Mouse (Mus musculus) thymus, adult 2 months (tissue): ENCODE data around the gene Ap2a1. TPM values are rescaled to one million over a fixed set of nuclear protein-coding genes. Genes with fewer than 3 reads are reported as not detected.
"Not testable (repeated sequence)": the region's sequence is repeated elsewhere in the genome, so short reads cannot be mapped to it uniquely, and the experiment has no call there.

ENCODE experiments used
- DNase-seq: peaks from one replicate; pipeline ENCODE4 v3.0.0; 2021
- H3K27ac ChIP-seq: fragments of 200-500 bp; 2 replicates; pipeline ENCODE4 v1.5.1; 2012; ENCODE audit warnings: low read length, control low read depth; ENCODE audit not compliant: control insufficient read depth, insufficient read depth
- H3K27me3 ChIP-seq: fragments of 200-500 bp; 2 replicates; pipeline ENCODE4 v1.6.1; 2012; ENCODE audit warnings: mild to moderate bottlenecking, low read length, moderate library complexity, mixed read lengths; ENCODE audit not compliant: control insufficient read depth, insufficient read depth
- H3K36me3 ChIP-seq: fragments of 200-500 bp; 2 replicates; pipeline ENCODE4 v1.6.1; 2012; ENCODE audit warnings: mild to moderate bottlenecking, low read length, moderate library complexity; ENCODE audit not compliant: control insufficient read depth, insufficient read depth
- H3K4me1 ChIP-seq: fragments of 200-500 bp; replicated peaks from 2 replicates; pipeline ENCODE4 v1.6.1; 2012; ENCODE audit warnings: low read length; ENCODE audit not compliant: control insufficient read depth, insufficient read depth
- H3K4me3 ChIP-seq: fragments of 200-500 bp; 2 replicates; pipeline ENCODE4 v1.5.1; 2012; ENCODE audit warnings: mild to moderate bottlenecking, low read length, control low read depth, moderate library complexity; ENCODE audit not compliant: control insufficient read depth, insufficient read depth
- CTCF ChIP-seq: fragments of 200-500 bp; IDR thresholded peaks from 2 replicates; pipeline ENCODE4 v1.5.1; 2012; ENCODE audit warnings: mild to moderate bottlenecking, control low read depth, low read length, moderate library complexity, borderline replicate concordance; ENCODE audit not compliant: control insufficient read depth, poor library complexity, insufficient read depth; ENCODE audit errors: extremely low read depth
- POLR2A ChIP-seq: fragments of 200-500 bp; IDR thresholded peaks from 2 replicates; pipeline ENCODE4 v1.6.1; 2012; ENCODE audit warnings: mild to moderate bottlenecking, low read length, control low read depth, moderate library complexity; ENCODE audit not compliant: control insufficient read depth, poor library complexity, insufficient read depth; ENCODE audit errors: extremely low read depth
- WGBS: fragments of 180-500 bp; shearing (Covaris S2); methylation state at CpG from one replicate; pipeline ENCODE4 v1.1.7; 2018; 5-methylcytosine and 5-hydroxymethylcytosine counted together
- polyA plus RNA-seq: library from polyadenylated mRNA; depleted of rRNA; stranded (reverse); fragments of >200 nt; gene quantifications from 2 replicates; pipeline ENCODE4 v1.2.3, GENCODE M21; 2012

The Ap2a1 gene
- polyA plus RNA-seq, 1 experiment: 133 TPM

DNA sequence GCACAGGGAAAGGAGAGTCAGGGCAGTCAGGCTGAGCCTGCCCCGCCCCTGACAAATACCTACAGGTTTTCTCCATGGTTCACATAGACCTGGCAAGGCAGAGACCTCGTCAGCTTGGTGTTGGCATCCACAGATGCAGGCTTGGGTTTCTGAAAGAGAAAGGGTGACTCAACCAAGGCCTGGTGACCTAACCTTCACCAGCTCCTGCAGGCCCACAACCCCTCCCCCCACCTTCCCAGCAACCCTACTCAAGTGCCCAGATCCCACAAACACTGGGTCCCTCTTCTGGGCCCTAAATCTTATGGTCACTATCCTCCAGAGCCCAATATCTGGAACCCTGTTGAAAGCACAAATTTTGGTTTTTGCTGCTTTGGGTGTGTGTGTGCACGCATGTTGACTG, 46.3 kb downstream of the Ap2a1 start:
- peaks cover 28% of the 10 kb centered on the region for H3K36me3 ChIP-seq
- 98% methylated on average over 3 of the region's 3 CpGs for WGBS

GRCm38 (mm10) chr7:44877833-44878232, 51.5 kb downstream of the Ap2a1 start:
- DNase-seq: no peak
- Histone ChIP-seq H3K36me3 (peaks cover 16% of the 10 kb centered on the region; the same call in 1 of the 2 replicates), H3K4me3 (no peak overlapping the region), H3K4me1 (no peaks in the 10 kb centered on the region), H3K27me3 (no peaks in the 10 kb centered on the region), H3K27ac (no peak overlapping the region)
- no peak for TF ChIP-seq POLR2A
- TF ChIP-seq CTCF: no peak
- 93% methylated on average over 14 of the region's 14 CpGs for WGBS

More for the DNA sequence above, 46.3 kb downstream of the Ap2a1 start:
- Histone ChIP-seq H3K4me3 (no peak overlapping the region), H3K4me1 (no peaks in the 10 kb centered on the region), H3K27ac (no peak overlapping the region), H3K27me3 (no peaks in the 10 kb centered on the region)
- TF ChIP-seq POLR2A: no peak
- TF ChIP-seq CTCF: no peak
- no peak for DNase-seq

GRCm38 (mm10) chr7:44871774-44872173, 57.5 kb downstream of the Ap2a1 start:
- DNase-seq, H3K4me3 ChIP-seq, H3K36me3 ChIP-seq, H3K27me3 ChIP-seq, H3K27ac ChIP-seq: not testable (repeated sequence)
- H3K4me1 ChIP-seq: peaks cover 14% of the 10 kb centered on the region
- WGBS: 93% methylated on average over 2 of the region's 2 CpGs

DNA sequence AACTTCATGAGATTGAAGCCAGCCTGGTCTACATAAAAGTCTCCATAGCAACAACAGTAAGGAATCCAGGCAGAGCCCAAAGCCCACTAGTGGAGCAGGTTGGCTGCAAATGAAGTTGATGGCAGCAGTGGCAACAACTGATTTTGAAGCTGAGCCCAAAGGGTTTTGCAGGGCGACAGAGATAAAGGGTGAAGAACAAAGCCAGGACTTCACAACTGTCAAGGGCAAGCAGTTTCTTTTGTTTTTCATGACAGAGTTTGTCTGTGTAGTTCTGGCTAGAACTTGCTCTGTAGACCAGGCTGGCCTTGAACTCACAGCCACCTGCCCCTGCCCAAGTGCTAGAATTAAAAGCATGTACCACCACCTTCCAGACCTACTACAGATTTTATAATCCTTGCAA, 58.1 kb downstream of the Ap2a1 start:
- no peak for DNase-seq
- peaks cover 17% of the 10 kb centered on the region for H3K4me1 ChIP-seq

DNA sequence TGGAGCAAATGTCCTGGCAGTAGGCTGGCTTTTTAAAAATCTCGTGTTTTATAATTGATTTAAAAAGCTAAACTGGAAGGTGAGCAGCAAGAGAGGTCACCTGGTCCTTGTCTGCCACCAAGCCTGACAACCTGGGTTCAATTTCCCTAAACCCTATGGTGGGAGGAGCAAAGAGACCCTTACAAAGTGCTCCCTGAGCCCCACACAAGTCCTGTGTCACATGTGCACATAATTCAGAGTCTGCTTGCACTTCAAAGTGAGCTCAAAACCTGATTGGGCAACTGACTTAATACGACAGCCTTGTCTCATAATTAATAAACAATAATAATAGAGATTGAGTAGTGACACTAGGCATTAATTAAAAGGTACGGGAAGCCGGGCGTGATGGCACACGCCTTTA, 58.7 kb downstream of the Ap2a1 start:
- no peak overlapping the region for H3K27ac ChIP-seq

More for the DNA sequence above, 58.1 kb downstream of the Ap2a1 start:
- no peaks in the 10 kb centered on the region for H3K27me3 ChIP-seq
- no peak overlapping the region for H3K27ac ChIP-seq
- H3K4me3 ChIP-seq: no peak overlapping the region
- H3K36me3 ChIP-seq: no peaks in the 10 kb centered on the region
- TF ChIP-seq CTCF: no peak
- TF ChIP-seq POLR2A: no peak
- WGBS: 88% methylated on average over 1 of the region's 1 CpGs

DNA sequence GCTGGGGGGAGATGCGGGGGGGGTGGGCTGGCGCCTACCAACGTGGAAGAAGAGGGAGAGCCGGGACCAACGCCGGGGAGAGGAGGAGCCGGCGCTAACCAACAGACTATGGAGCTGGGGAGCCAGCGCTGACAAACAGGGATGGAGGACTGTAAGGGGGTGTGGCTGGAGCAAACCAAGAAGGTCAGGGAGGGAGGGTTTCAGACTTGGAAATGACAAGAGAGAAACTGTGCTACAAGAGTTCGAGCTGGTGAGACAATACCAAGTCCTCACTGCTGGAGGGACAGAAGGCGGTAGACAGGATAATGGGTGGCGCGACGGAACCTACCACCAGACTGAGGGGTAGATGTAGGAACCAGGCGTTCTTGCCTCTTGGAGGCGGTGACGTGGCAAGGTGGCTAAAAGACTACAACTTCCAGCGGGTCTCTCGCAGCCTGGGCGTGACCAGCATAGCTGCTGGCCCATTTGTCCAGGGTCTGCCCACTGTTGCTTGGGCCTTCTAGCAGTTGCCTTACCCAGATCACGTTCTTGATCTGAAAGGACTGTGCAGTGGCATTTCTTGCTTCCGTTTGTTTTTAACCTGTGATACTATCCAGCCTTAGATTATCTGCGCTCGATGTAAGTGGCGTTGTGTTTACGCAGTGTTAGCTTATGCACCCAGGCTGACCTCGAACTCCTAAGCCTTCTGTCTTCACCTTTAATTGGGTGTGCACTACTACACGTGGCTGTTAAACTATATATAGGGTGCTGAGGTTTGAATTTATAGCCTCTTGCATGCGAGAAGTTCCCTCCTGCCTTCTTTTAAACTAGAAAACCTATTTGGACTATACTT, 59.4 kb downstream of the Ap2a1 start, which contains the start of gene Ptov1:
TSS of gene Ptov1 (minus strand) at position 92 of the 832 bp plus-strand sequence.
- DNase-seq: peak; percentile 84
- peaks cover 18% of the 10 kb centered on the region for H3K4me1 ChIP-seq
- H3K27me3 ChIP-seq: no peaks in the 10 kb centered on the region
- H3K4me3 ChIP-seq: peak within 1 kb of the TSS; percentile 84
- peak within 1 kb of the TSS; percentile 41 for H3K27ac ChIP-seq
- WGBS: 8% methylated on average over 29 of the region's 29 CpGs
- no peaks in the 10 kb centered on the region for H3K36me3 ChIP-seq
- TF ChIP-seq POLR2A (no peak), CTCF (no peak; the same call in 1 of the 2 replicates)

More for the DNA sequence above, 58.7 kb downstream of the Ap2a1 start:
- no peak for DNase-seq
- H3K27me3 ChIP-seq: no peaks in the 10 kb centered on the region
- TF ChIP-seq POLR2A: no peak
- TF ChIP-seq CTCF: no peak
- no peak overlapping the region for H3K4me3 ChIP-seq
- WGBS: 90% methylated on average over 6 of the region's 6 CpGs
- H3K4me1 ChIP-seq: peaks cover 18% of the 10 kb centered on the region
- H3K36me3 ChIP-seq: no peaks in the 10 kb centered on the region
